Mouse (Mus musculus) kidney, adult 18-20 months (tissue): Measurements from ENCODE around the gene Zcchc8.

Source experiments
- DNase-seq: peaks from one replicate; pipeline ENCODE4 v3.0.0; 2021

The Zcchc8 gene

GRCm38 (mm10) chr5:123683377-123684220 lies 37.3 kb downstream of the Zcchc8 start:
- no peak for DNase-seq

- DNase-seq = no peak
Observed at GRCm38 (mm10) chr5:123683043-123683376, 37.9 kb downstream of the Zcchc8 start.

GRCm38 (mm10) chr5:123682372-123682771 lies 38.5 kb downstream of the Zcchc8 start:
- DNase-seq = no peak

- DNase-seq = no peak
Observed at GRCm38 (mm10) chr5:123679546-123680263, 41.2 kb downstream of the Zcchc8 start.

- DNase-seq = no peak
Observed at GRCm38 (mm10) chr5:123679106-123679505, 41.8 kb downstream of the Zcchc8 start.

- DNase-seq = no peak
Observed at GRCm38 (mm10) chr5:123675717-123676116, 45.2 kb downstream of the Zcchc8 start.

GRCm38 (mm10) chr5:123675221-123675620 lies 45.7 kb downstream of the Zcchc8 start:
- no peak for DNase-seq

GRCm38 (mm10) chr5:123671473-123671820 lies 49.5 kb downstream of the Zcchc8 start:
- no peak for DNase-seq

GRCm38 (mm10) chr5:123670800-123671472 lies 50.0 kb downstream of the Zcchc8 start:
- peak; percentile 42 for DNase-seq

- no peak for DNase-seq
Observed at GRCm38 (mm10) chr5:123669991-123670799, 50.7 kb downstream of the Zcchc8 start.

- no peak for DNase-seq
Observed at GRCm38 (mm10) chr5:123667915-123668314, 53.0 kb downstream of the Zcchc8 start.

- DNase-seq = no peak
Observed at GRCm38 (mm10) chr5:123665956-123666355, 54.9 kb downstream of the Zcchc8 start.

GRCm38 (mm10) chr5:123664329-123664728 lies 56.6 kb downstream of the Zcchc8 start:
- DNase-seq = no peak

GRCm38 (mm10) chr5:123662059-123662458 lies 58.8 kb downstream of the Zcchc8 start:
- peak; percentile 43 for DNase-seq

- DNase-seq = no peak
Observed at GRCm38 (mm10) chr5:123661602-123662001, 59.3 kb downstream of the Zcchc8 start.

- DNase-seq = no peak
Observed at GRCm38 (mm10) chr5:123657651-123658050, 63.2 kb downstream of the Zcchc8 start.

GRCm38 (mm10) chr5:123654937-123655336 lies 66.0 kb downstream of the Zcchc8 start:
- no peak for DNase-seq

GRCm38 (mm10) chr5:123653287-123653801 lies 67.6 kb downstream of the Zcchc8 start:
- no peak for DNase-seq

GRCm38 (mm10) chr5:123650825-123651224 lies 70.1 kb downstream of the Zcchc8 start:
- DNase-seq = no peak
